Mouse (Mus musculus): ENCODE data around the gene Xlr4a. TPM values are rescaled to one million over a fixed set of nuclear protein-coding genes. Genes with fewer than 3 reads are reported as not detected.

Xlr4a gene
- 0.16 and 0.57 TPM in 2 replicates for polyA plus RNA-seq (2012; rRNA removed)

DNA sequence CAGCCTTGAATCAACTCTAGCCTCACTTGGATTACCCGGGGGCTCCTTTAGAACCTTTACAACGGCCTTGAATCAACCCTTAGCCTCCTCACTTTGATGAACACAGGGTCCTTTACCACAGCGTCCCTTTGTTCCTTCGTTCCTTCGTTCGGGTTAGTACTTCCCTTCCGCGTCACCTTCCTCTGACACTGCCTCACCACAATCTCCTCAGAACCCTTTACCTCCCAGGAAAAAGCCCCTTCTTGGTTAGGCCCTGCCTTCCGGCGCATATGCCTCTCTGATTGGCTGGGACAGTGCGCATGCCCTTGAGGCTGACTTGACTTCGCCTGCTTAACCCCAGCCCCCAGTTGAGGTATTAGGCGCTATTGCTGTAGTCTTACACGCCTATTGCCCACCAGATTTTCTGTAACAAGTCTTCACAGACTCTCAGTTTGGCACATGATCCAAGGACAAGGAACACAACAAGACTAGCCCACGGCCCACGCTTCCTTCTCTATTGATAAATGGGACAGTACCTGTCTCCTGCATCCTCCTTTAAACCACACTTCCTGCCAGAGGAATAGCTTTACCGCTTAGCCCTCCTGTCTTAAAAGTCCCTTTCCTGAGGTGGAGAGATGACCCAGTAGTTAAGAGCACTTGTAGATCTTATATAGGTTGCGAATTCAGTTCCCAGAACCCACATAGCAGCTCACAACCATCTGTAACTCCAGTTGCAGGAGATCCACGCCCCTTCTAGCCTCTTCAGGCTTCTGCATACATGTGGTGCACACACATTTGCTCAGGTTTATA is at the start of gene Xlr4a:
Xlr4a (minus strand) TSS at position 212 of the 789 bp plus-strand sequence.

GRCm38 (mm10) chrX:73116747-73117146 is 34.5 kb upstream of the Xlr4a start, which contains the start of gene Gm14685:
Gene Gm14685 (plus strand): TSS chrX:73117047.

DNA sequence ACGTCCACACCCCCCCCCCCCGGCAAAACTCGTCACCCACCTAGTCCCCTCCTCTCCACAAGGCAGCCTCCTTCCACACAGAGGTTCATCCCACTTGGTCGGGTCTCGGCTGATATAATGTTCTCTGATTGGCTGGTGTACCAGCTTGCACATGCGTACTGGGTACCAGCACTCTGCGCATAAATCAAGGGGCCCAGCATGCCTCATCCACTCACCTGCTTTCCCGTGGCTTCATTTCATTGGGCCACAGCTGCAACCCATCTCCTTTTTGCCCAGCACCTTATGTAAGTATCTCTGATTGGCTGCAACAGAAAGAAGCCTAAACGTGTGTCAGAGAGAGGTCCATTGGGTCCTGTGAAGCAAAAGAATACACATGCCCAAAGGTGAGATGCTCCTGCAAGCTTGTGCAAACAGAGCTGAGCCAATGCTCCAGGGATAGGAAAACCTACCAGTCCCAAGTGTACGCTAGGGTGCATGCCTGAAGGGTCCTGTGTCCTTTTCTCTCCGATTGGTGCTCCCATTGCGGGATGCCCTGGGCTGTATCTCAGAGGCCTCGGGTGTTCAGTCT is 14.7 kb upstream of the Xlr4a start, which contains the start of gene Xlr3a:
Xlr3a (minus strand) TSS at position 155 of the 568 bp plus-strand sequence.

GRCm38 (mm10) chrX:73064415-73064793 is 17.9 kb downstream of the Xlr4a start, which contains the start of gene Pnma3:
Gene Pnma3 (plus strand): TSS chrX:73064787.

DNA sequence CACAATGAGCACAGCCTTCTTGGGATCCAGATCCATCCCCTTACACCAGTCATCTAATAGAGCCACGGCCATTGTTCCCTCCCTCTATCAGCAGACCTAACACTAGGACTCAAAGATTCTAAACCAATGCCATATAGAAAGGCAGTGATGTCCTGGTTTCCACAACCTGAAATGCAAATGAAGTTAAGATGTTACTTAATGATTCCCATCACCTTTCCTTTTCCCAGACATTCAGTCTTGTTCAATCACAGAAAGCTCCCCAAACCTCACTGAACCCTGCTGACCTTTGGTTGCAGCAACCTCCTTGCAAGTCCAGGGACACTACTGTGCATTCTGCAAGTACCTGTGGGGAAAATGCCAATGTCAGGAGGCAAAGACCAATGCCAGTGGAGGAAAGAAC is 45.3 kb downstream of the Xlr4a start, which contains the start of gene Pnma5:
Pnma5 (minus strand) TSS at position 101 of the 400 bp plus-strand sequence.

Other genes with a start within 250 kb of the Xlr4a start
- 42.6 and 49.1 TPM in 2 replicates for gene Cetn2, start 164.1 kb downstream of the Xlr4a start, polyA plus RNA-seq (2012; rRNA removed)
- 63.5 and 64.4 TPM in 2 replicates for gene Nsdhl, start 163.9 kb downstream of the Xlr4a start, polyA plus RNA-seq (2012; rRNA removed)
- 1.2 and 1.7 TPM in 2 replicates for gene Zfp185, start 95.1 kb downstream of the Xlr4a start, polyA plus RNA-seq (2012; rRNA removed)
- gene Pnma5, start 45.4 kb downstream of the Xlr4a start, polyA plus RNA-seq (2012; rRNA removed): 0.35 and 0.40 TPM in 2 replicates
- gene Pnma3, start 17.7 kb downstream of the Xlr4a start, polyA plus RNA-seq (2012; rRNA removed): 22.8 and 27.1 TPM in 2 replicates
- 2.3 and 2.4 TPM in 2 replicates for gene Xlr3a, start 14.6 kb upstream of the Xlr4a start, polyA plus RNA-seq (2012; rRNA removed)
- 0.95 and 1.1 TPM in 2 replicates for gene Gm14685, start 34.6 kb upstream of the Xlr4a start, polyA plus RNA-seq (2012; rRNA removed)
- not detected in 2 replicates for gene Xlr5b, start 66.3 kb upstream of the Xlr4a start, polyA plus RNA-seq (2012; rRNA removed)
- 1.2 TPM in 2 replicates for gene DXBay18, start 67.0 kb upstream of the Xlr4a start, polyA plus RNA-seq (2012; rRNA removed)
- gene Spin2d, start 94.5 kb upstream of the Xlr4a start, polyA plus RNA-seq (2012; rRNA removed): not detected in 2 replicates
- gene Xlr3b, start 109.7 kb upstream of the Xlr4a start, polyA plus RNA-seq (2012; rRNA removed): 3.5 and 7.2 TPM in 2 replicates
- 0.13 and 0.47 TPM in 2 replicates for gene Xlr4b, start 131.9 kb upstream of the Xlr4a start, polyA plus RNA-seq (2012; rRNA removed)
- 13.1 and 15.3 TPM in 2 replicates for gene F8a, start 145.8 kb upstream of the Xlr4a start, polyA plus RNA-seq (2012; rRNA removed)
- 0.23 TPM in 1 of 2 replicates, not detected in the other for gene Xlr4c, start 160.7 kb upstream of the Xlr4a start, polyA plus RNA-seq (2012; rRNA removed)
- gene Xlr3c, start 182.9 kb upstream of the Xlr4a start, polyA plus RNA-seq (2012; rRNA removed): 0.08 and 0.12 TPM in 2 replicates
- gene Xlr5a, start 210.5 kb upstream of the Xlr4a start, polyA plus RNA-seq (2012; rRNA removed): 0.07 TPM in 1 of 2 replicates, not detected in the other
- gene Xlr5c, start 210.5 kb upstream of the Xlr4a start, polyA plus RNA-seq (2012; rRNA removed): not detected in 2 replicates